Mouse (Mus musculus) G1E (cell line): ENCODE measurements around the gene Olfr640.

Source experiments
- CTCF ChIP-seq: IDR thresholded peaks from 2 replicates; pipeline ENCODE4 v1.5.1; 2012; ENCODE audit warnings: low read depth, low read length, inconsistent platforms, mixed read lengths
- GATA1 ChIP-seq: IDR thresholded peaks from 2 replicates; pipeline ENCODE4 v1.6.1; 2012; ENCODE audit warnings: borderline replicate concordance, low read length, inconsistent platforms, mixed read lengths
- GATA2 ChIP-seq: IDR thresholded peaks from 2 replicates; pipeline ENCODE4 v1.6.1; 2012; ENCODE audit warnings: low read depth, low read length, inconsistent platforms, borderline replicate concordance
- POLR2AphosphoS5 ChIP-seq: IDR thresholded peaks from 2 replicates; pipeline ENCODE4 v1.6.1; 2012; ENCODE audit warnings: low read depth, low read length, inconsistent platforms; ENCODE audit not compliant: insufficient replicate concordance
- TAL1 ChIP-seq: conservative IDR thresholded peaks from 2 replicates; pipeline ENCODE4 v1.6.1; 2012; ENCODE audit warnings: low read depth, low read length, inconsistent platforms, mixed read lengths

- TF ChIP-seq TAL1 (no peak), CTCF (no peak), GATA1 (no peak), GATA2 (no peak), POLR2AphosphoS5 (no peak)
Observed at GRCm38 (mm10) chr7:104059215-104059614, 33.8 kb upstream of the Olfr640 start.
